Mouse (Mus musculus) right cerebral cortex, postnatal 36 days (tissue): ENCODE measurements around the gene Dscaml1.

ENCODE experiments used
- DNase-seq, 2 experiments: peaks; one replicate each; pipeline ENCODE4 v3.0.0; 2022; ENCODE audit warnings: low spot score in 2 of 2, mixed read lengths in 1 of 2

Dscaml1 gene

DNA sequence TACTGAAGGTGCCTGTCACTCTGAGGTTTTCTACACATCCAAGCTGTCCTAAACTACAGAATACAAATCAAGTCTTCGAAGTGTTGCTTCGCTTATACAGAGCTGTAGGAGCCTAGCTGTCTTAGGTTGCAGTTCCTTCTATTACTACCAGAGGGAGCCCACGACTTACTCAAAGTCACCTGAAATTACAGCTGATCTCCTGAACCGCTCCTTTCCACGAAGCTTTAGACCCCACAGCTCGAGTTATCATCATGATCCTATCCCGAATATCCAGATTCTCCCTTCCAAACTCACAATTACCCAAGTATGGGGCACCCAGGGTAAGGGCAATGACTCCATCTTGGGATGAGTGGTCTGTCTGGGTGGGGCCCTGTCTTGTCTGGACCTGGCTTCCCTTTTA is 14.6 kb upstream of the Dscaml1 start:
- DNase-seq, result no peak

DNA sequence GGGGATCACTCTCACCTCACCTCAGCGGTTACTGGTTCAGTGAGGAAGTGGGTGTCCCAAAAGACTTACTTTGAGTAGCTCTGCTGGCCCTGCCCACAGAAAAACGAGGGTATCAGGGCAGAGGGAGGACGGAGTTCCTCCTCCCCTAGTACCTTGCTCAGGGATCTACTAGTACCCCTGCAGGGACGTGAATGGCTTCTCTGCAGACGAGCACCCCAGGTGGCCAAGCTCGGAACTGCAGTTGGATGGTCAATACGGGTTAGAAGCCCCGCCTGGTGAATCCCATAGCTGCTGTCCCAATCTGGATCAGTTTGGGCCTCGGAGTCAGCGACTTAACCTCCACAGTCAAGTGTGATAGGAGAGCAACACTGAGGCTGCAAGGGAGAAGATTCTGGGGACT is 14.1 kb upstream of the Dscaml1 start:
- peak; percentile 64 to 80 for DNase-seq

DNA sequence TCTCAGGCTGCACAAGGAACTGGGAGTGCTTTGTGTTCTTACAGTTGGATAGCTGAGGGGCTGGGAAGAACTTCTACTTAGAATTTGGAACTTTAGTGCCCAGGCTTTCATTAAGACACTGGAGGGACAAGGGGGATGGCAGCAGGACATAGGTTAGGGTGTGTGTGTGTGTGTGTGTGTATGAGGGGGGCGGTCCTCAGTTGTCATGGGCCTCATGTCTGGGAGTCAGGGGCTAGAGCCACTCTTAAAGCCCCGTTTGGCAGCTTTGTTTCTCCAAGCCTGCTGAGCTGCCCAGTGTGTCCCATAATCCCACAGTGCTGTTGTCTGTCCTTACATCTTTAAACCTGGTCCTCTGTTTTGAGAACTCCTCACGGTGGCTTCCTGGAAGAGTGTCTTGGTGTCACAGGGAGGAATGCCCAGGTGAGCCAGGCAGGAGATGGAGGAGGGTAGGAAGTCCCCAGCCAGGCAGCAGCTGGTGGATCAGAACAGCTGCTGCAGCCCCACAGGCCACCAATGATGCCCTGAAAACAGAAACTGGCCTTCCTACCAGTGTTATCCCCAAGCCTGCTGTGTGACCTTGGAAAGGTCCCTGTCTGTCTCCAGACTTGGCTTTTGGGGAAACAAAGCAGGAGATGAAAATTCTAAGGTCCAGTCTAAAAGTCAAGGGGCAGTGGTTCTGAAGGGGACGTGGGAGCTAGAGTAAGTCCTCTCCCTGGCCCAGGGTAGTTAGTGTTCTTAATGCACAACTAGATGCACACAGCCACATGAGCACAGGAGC is 13.5 kb upstream of the Dscaml1 start:
- no peak for DNase-seq

DNA sequence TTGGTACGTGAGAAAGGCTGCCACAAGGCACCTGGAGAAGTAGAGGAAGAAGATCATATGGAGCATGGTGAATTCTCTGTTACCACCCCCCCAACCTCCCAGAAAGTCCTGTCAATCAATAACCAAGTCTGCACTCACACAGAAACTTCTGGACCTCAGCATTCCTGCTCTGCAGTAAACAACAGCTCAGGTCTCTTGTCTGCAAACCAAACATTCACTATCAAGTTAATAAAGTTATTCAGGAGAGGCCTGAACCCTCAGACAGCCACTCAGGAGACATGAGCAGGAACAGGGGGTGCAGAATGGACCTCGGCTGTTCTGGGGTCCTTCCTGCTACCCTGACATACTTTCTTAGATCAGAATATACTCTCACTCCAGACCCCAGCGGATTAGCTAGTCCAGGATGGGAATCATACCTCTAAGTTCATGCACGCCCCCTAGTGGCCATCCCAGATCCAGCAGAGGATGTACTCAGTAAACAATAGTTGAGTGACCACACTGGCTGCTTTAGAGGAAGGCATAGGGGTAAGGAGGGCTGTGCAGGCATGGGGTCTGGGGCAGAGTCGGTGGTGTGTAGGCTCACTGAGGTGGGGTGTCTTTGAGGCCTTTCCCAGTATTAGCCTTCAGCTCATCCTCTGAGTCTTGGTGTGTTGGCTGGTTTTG is 12.8 kb upstream of the Dscaml1 start:
- DNase-seq, result no peak

DNA sequence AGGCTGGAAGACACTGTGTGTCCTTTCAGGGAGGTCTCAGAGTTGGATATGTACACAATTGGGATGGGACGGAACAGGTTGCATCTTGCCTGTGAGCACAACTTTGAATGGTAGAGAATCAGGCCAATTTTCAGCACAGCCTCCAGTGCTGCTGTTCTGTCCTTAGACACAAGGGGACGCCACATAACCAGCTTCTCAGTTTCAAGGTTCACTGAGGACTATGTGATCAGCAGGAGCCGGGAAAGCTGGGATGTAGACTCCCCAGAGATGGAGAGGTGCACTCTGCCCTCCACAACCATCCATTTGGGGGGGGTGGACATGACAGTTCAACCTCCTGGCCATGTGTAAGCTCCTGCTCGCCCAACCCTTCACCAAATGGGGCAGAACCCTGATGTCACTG is 10.5 kb upstream of the Dscaml1 start:
- DNase-seq, result peak in 1 of 2 experiments; percentile 60

DNA sequence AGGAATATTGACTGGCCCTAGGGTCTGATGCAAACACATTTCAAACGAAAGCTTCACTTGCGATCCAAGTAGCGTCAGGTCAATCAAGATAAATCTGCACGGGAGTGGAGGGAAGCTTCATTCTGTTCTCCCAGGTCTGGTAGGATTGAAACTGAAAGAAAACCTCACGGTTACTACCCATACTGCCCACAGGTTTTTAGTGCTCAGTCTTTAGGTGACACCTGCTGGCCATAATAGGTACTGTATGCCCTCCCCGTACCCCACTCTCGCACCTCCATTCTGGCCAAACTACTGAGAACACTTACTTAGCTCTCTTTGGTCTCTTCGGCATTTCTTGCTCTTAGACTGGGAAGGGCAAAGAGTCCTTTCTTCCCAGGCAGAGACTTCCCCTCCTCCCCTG is 9.2 kb upstream of the Dscaml1 start:
- no peak for DNase-seq

DNA sequence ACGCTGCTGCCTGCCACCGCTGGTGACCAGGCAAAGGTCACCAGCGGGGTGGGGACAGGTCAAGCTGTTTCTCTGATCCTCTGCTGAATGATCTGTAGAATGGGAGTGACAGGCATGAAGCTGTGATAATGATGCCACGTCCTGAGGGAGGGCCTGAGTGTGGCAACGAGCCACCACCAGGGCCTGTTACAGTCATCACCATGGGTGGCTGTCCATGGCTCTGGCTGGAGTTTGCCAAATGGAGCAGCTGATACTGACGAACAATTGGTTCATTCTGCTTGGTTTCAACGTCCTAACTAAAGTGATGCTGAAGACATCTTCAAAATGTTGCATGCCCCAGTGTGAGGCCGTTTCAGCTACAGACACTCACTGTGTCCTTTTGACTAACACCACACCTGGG is 8.2 kb upstream of the Dscaml1 start:
- no peak for DNase-seq

DNA sequence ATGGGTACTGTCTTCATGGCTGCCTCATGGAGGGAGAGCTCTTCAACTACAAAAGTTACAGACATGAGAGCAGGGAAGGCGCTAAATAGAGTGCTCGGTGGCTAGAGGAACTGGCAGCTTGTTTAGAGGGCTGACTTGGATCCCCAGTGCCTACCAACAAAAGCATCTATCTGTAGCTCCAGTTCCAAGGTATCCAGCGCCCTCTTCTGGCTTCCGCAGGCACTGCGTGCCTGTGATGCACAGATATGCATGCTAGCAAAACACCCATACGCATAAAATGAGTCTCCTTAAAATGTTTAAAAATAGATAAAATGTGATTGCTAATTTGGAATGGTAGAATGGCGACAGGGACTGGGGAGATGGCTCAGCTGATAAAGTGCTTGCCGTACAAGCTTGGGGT is 5.2 kb upstream of the Dscaml1 start:
- no peak for DNase-seq

DNA sequence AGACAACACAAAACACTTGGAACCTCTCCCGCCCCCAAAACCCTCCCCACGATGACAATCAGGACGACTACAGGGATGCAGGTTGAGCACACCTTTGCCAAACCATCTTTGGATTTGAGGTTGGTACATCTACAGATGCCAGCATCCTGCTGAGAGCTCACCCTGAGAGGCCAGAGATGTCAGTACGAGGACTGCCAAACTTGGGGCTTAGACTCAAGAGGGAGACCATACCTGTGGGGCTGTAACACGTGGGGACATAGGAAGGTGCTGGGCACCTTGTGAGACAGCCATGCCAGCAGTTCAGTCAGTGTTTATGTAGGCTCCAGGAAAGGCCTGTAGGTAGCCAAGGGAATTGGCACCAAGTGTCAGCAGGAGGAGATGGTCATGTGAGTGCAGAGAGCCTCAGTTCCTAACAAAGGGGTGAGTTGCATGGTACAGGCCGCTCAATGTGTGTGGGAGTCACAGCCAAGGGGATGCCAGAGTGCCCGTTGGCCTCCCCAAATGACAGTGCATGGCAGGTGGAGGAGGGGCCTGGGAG is 3.6 kb upstream of the Dscaml1 start:
- DNase-seq, result no peak

DNA sequence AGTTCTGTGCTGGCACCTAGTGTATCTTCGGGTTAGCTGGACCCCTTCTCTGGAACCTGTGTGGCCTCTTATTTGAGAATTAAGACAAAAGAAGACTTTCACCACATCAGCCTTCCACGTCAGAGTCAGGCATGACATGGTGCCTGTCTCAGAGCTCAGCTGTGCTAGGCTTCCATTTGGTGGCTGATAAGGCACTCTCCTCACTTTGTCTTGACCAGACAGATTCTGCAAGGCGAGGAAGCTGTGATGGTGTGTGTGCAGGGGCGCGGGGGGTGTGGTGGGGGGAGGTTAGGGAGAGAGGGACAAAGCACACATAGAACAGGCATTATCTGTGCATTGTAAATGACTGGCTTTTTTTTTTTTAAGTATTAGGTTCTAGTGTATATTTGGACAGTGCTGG is 3.0 kb downstream of the Dscaml1 start:
- DNase-seq, result no peak

DNA sequence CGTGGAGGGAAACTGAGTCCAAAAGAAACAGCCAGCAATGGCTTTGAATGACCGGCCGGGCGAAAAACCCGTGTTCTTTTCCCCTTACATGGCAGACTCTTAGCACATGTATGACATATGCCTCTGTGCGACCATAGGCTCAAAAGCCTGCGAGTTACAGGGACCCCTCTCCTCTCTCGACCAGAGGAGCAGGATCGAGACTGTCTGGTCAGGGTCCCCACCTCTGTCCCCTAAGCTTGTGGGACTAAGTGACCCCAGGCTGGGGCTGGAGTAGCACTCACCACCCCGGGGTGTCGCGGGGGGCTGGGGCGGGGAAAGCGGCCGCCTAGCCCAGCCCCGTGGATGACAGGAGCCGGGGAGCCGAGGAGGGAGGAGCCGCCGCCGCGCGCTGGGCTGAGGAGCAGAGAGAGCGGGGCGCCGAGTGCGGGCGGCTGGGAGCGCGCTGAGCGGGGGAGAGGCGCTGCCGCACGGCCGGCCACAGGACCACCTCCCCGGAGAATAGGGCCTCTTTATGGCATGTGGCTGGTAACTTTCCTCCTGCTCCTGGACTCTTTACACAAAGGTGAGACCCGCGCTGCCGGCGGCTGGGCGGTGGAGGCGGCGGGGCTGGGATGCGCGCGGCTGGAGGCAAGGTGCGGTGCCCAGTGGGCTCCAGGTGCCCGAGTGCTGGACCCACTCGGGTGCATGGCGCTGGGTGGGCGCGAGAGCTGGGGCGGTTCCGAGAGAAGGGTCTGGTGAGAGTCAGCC is 3.7 kb downstream of the Dscaml1 start:
- DNase-seq, result no peak

DNA sequence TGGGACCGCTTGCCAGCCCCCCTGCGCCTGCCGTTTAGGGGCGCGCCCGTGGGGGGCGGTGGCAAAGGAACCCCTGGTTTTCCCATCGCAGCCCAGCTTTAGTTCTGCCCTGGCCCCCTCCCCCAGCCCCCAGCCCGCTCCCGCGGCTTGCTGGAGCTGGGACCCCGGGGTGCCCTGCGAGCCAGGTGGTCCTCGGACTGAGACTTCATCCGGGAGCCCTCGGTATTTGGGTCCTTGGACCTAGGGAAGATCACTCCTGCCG is 4.2 kb downstream of the Dscaml1 start:
- no peak for DNase-seq

DNA sequence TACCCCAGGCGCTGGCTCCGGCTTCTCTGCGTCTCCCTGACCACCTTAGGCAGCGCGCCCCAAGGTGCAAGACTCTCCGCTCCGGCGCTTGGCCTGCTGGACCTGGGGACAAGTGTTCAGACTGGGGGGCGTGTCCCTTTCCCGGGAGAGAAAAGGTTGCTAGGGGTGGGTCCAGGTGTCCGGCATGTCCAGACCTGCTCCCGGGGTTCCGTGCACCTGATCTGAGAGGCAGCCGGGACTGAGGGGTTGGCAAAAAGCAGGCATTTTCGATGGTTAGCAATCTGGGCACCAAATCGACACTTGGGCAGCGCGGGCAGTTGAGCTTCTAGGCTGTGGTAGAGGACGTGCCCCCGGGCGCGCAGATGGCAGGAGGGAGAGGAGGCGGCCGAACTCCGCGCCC is 4.7 kb downstream of the Dscaml1 start:
- no peak for DNase-seq

DNA sequence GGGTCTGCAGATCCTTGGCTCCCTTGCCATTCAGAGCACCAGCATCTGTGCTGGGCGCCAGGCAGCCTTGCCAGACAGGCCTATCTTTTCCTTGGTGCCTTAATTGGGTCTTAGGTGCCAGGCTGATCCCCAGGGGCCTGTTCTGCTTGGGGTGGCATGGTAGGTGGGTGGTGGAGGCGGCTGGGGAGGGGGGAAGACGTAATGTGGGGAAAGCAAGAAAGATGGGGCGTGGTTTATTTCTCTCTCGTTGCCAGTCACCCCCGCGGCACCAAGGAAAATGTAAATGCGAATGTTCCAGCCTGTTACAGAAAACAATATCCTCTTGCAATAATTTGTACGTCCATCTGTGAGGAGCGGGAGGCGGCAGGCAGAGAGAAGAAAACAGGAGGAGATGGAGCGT is 6.2 kb downstream of the Dscaml1 start:
- DNase-seq, result peak in 1 of 2 experiments; percentile 64

DNA sequence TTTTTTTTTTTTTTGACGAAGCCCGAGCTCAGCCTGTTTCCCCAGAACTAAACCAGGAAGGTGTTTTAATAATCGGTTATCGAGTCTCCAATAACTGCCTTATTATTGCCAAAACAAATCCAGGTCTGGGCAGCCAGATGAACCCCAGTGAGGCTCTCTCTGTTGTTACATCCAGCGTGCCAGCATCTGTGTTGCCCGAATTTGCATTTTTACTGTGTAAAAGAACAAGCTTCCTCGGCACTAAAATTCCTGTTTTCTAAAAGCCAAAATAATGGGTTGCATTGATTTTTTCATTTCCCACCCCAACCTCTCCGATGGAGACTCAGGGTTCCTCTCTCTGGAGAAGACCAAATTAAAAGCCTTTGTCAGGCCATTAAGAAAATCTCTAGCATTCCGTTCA is 6.7 kb downstream of the Dscaml1 start:
- DNase-seq, result no peak

DNA sequence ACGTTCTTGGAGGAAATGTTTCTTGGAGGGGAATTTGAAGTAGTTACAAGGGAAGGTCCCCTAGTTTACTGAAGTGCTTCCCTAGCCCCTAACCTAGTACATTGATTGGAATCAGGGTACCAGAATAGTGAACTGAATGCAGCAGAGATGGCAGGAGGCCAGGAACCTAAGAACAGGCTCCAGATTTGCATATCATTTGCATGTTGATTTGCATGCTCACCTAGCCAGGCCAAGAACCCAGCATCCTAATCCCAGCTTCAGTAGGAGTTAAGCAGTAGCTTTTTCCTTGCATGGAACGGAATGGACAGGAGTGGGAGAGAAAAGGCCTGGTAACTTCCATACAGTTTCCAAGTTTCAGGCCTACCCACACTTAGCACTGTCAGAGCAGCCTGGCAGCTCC is 7.7 kb downstream of the Dscaml1 start:
- no peak for DNase-seq

DNA sequence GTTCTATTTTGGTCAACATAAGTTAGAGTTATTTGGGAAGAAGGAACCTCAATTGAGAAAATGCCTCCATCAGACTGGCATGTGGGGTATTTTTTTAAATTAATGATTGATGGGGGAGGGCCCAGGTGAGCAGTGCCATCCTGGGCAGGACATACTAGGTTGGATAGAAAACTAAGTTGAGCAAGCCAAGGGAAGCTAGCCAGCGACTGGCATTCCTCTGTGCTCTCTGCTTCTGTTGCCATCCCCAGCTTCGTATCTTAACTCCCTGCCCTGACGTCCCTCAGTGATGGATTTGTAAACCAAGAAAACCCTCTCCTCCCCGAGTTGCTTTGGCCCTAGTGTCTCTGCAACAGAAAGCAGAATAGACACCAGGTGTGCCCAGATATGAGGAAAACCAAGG is 12.6 kb downstream of the Dscaml1 start:
- no peak for DNase-seq

DNA sequence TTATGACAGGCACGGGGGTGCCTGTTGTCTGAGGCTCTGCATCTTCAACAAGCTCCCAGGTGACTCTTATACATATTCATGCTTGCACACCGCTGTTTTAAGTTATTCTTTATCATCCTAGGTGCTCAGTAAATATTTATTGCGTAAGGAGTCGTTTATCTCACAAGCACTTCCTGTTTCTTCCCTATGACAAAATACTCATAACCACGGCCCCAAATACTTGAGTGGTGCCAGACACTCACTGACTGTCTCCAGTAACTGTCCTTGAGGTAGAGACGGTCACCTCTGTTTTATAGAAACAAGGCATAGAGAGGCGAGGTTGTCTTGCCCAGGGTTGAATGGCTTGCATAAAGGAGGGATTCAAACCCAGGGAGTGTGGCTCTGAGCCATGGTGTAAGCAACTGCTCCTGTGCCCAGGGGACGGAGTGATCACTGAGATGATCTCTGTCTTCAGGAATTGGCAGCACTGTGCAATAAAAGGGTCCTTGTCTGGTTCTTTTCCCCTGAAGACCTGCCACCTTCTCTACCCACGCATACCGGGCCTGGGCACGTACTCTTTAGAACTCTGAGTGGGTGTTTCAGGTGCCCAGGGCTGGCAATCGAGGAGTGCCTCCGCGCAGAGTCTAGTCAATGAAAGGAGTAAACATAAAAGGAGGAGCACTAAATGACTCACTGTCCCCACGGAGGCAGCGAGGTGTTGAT is 13.8 kb downstream of the Dscaml1 start:
- no peak for DNase-seq

DNA sequence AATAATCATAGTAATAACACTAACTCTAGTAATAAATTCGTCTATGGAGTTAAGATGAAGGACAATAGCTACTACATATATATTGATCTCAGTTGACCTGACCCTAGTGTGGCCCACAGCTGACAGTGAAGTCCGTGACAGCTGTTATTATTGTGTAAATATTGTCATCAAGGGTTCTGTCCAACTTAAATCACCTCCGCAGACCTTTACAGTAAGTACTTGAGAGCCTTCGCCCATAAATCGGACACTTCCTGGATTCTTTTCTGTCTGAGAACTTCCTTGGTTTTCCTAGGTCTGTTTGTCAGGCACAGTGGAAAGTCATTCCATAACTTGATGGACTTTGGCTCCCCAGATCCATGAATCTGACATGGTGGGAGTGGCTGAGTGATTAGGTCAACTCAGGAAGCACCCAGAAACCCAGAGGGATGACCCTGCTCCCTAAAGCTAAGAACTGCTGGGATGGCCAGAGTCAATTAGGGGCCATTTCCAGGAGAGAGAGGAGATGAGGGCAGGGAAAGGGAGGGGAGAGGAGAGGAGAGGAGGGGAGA is 17.9 kb downstream of the Dscaml1 start:
- DNase-seq, result no peak

DNA sequence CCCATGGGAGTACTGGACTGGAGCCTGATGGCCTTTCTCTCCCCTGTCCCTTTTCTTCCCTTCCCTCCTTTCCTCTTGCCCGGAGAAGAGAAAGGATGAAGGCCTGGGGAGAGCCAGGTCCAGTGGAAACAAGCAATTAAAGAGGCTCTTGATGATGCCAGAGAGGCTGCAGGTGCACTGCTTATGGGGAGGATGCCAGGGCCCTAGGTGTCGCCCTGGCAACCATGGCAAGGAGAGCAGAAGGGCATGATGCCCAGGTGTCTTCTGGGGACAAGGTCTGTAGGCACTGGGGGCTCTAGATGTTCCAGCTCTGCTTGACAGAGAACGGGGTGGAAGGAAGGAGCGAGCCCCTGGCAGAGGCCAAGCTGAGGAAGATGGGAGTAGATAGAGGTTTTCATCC is 23.2 kb downstream of the Dscaml1 start:
- no peak for DNase-seq

DNA sequence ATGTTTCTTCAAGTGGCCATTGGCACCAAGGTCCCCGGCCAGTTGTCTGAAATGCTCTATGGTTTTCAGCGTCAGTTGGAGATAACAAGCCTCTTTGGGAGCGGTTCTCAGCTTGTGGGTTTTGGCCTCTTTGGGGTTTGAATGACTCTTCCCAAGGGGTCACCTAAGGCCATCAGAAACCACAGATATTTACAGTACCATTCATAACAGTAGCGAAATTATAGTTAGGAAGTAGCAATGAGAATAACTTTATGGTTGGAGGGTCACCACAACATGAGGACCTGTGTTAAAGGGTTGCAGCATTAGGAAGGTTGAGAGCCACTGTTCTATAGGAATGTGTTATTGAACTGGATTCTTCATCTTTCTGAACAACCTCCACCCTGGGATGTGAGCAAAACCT is 24.9 kb downstream of the Dscaml1 start:
- DNase-seq, result no peak

DNA sequence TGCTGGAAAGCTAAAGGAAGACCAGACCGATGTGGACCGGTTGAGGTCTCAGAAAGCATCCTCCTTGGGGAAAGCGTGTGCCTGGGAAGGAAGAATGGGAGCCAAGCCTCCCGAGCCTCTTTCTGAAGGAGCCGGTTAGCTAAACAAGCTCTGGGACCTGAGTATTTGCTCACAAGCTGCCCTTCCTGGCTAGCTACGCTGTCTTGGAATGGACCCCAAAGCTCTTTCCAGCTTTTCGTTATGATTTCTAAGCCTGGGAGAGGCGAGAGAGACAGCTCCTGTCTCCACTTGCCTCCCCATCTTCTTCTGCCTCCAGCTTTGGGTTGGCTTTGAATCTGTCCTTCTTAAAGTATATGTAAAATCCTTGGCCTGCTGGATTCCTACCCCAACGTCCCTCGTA is 27.6 kb downstream of the Dscaml1 start:
- no peak for DNase-seq
